Mouse (Mus musculus): ENCODE data around the gene 4930455H04Rik. TPM values are rescaled to one million over a fixed set of nuclear protein-coding genes. Genes with fewer than 3 reads are reported as not detected.

4930455H04Rik gene
- total RNA-seq, 2 experiments from 2014 or later = 0.21 TPM; not detected in 1

- DNase-seq = peak; percentile 78 to 81
These were observed 1.3 kb upstream of the 4930455H04Rik start for GRCm38 (mm10) chr3:116966800-116967199.

- no peak for DNase-seq
These were observed 631 bp upstream of the 4930455H04Rik start for GRCm38 (mm10) chr3:116967436-116967835.

GRCm38 (mm10) chr3:116968540-116968997, 502 bp downstream of the 4930455H04Rik start, which contains the start of gene Palmd:
Gene Palmd, minus strand, starts transcription at chr3:116968987.
- DNase-seq = peak; percentile 79 to 80

GRCm38 (mm10) chr3:116969003-116969402, 936 bp downstream of the 4930455H04Rik start:
- no peak for DNase-seq

DNA sequence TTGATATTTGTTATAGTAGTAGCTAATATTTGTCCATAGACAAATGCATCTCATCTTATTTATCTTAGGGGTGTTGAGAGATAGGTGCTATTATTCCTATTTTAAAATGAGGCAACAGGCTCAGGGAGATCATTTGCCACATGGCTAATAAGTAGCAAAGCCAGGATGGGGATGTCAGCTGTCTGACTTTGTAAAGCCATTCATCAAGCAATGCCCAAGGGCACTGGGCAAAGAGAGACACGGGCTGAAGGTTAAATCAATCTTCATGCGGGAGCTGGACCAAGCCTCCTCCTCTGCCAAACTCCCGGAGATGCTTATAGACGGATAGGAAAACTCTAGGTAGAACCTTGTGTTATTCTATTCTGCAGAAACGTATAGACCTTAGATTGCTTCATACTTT, 1.7 kb downstream of the 4930455H04Rik start:
- no peak for DNase-seq

GRCm38 (mm10) chr3:116981811-116982575, 13.9 kb downstream of the 4930455H04Rik start:
- peak; percentile 31 to 64 for DNase-seq

DNA sequence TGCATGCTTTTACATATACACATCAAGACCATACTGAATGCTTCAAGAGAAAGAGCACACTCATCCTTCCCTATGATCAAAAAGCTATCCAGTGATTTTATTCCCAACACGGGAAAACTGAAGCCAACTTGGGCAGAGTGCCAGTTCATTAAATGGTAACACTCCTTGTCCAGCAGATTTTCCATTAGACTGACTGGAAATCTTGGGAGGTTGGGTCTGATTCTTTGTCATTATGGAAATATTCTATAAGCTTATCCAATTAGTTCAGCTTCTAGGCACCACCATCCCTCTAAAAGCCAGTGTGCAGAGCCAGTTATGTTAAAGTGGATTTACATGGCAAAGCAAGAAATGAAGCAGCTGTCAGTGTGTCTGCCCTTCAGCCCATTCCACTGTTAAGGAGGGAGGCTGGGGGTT, 17.0 kb downstream of the 4930455H04Rik start:
- no peak for DNase-seq

DNA sequence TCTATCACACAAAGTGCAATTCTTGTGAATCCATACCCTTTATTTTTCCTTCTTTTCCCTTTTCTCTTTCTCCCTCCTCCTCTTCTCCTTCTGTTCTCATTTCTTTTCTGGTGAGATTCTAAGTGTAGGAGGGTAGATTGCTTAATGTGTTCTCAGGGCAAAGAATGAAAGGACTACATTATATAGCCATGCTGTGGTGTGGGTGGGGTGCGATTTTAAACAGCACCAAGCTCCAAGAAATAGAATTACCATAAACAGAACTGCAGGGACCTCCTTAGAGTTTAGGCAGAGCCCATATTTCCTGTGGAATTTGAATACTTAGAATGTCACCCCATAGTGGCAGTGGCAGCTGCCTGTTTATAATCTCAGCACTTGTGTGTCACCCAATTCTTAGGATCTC, 17.7 kb downstream of the 4930455H04Rik start:
- no peak for DNase-seq

DNA sequence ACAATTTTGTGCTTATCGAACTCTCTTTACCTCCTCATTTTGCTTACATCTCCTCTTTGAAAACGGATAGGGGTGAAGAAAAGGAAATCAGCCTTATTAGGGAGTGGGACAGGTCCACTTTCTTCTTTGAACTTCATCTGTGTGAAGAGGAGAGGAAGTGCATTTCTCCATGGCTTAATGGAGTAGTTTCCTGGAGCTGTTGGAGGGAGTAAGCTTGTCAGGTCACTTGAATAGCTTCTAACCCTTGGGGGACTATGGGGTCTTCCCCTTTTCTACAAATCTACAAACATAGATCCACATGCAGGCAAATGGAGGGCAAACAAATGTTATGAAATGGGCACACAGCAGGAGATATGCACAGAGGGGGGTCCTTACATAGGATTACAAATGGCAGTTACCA, 18.4 kb downstream of the 4930455H04Rik start:
- DNase-seq = no peak

DNA sequence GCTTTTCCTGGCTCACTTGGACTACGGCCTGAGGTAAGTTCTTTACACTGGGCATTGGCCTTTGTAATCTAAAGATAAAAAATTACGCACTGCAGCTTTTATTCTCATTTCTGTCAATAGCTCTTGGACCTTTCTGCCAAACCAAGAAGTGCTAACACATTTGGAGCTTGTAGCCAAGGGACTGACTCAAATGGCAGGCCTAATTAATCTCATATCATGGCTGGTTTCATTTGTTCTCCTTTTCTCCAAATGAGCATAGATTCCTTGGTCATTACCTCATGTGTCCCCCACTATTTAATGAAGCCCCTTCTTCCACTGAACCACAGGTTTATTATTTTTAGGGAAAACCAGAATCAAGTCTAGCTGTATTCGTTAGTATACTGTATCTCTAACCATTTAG, 20.2 kb downstream of the 4930455H04Rik start:
- DNase-seq = no peak

DNA sequence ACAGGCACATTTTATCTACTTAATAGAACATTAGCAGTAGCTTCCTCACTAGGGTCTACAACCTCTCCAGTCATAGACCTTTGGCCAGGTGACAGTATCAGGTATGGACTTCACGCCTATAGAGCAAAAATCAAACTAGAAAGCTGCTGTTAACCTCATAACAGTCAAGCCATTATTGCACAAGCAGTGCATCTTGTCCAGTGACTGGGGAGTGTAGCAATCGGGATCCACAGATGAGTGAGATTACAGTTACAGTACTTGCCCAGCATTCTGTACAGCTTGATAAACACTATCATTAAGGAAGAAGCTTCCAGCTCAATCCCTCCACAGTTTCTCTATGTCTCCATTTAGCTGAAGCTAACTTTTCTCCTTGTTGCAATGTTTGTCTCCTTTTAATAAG, 23.1 kb downstream of the 4930455H04Rik start:
- DNase-seq = no peak

GRCm38 (mm10) chr3:116993011-116993410, 24.9 kb downstream of the 4930455H04Rik start:
- DNase-seq = no peak

GRCm38 (mm10) chr3:117001686-117002485, 33.8 kb downstream of the 4930455H04Rik start:
- no peak for DNase-seq

GRCm38 (mm10) chr3:117003379-117003778, 35.3 kb downstream of the 4930455H04Rik start:
- no peak for DNase-seq

DNA sequence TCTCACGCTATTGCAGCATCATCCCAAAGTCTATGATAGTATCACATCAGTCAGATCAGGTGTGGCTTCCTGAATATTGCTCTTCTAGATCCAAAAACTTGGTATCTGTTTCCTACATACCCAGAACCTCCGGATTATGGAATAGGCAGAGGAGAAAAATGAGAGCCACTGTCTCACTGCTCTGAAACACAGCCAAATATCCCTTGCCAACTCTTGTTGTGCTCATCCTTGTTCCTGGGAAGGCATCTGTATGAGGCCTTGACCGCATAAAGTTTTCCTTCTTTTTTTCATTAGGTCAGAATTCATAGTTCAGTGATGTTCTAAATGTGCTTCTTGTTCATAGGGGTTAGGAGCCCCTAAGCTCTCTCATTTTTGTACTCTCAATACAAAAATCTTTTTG, 38.6 kb downstream of the 4930455H04Rik start:
- no peak for DNase-seq

GRCm38 (mm10) chr3:117007340-117007739, 39.3 kb downstream of the 4930455H04Rik start:
- DNase-seq = no peak

DNA sequence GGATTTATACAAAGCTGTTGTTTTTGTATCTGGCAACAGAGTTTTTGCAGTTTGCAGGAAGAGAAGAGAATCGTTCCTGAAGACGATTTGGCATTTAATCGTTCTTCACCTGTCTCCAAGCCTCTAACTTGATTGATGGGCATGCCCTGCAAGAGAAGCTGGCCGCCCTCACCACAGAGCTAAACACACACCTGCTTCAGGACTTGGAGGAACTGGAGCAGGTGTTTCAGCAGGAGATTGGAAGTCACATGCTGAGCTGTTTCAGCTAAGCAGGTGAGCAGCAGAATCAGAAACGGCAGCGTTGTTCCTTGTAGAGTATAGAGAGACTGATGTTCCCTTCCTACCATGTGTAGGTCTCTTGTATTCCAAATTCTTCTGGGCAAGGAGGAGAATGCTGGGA, 42.1 kb downstream of the 4930455H04Rik start:
- DNase-seq = no peak

DNA sequence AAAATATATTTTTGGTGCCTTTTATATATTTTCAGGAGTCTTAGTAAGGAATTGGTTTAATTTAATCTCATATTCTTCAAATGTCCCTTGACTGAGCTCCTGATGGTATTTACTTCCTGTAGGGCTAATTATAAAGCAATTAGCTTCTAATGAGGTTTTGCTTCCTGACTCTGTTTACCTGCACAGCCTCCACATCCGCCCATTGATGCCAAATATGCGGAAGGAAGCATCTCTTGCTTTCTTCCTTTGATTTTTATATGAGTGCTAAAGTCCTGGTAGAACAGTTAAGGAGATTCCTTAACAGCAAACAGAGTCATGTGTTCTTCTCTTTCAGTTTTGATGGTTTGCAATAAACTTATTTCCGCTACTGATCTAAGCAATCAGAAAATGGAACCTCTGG, 52.3 kb downstream of the 4930455H04Rik start:
- peak; percentile 27 to 69 for DNase-seq

DNA sequence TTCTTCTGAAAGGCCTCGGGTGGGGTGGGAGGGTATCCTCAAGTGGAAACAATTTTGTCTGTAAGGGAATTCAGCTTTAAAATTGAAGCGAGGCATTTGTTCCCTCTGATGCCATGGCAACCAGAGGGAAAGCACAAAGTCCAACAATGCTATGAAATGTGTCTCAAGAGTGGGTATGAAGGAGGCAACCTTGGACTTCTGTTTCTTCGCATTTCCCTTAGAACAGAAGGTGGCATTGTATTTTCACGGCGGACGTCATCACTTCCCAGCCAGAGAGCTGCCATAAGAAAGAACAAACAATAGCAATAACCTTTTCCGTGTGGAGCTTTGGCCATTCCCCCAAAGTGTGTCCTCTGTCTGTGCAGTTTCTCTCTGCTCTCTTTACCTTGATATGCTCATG, 53.8 kb downstream of the 4930455H04Rik start:
- no peak for DNase-seq

DNA sequence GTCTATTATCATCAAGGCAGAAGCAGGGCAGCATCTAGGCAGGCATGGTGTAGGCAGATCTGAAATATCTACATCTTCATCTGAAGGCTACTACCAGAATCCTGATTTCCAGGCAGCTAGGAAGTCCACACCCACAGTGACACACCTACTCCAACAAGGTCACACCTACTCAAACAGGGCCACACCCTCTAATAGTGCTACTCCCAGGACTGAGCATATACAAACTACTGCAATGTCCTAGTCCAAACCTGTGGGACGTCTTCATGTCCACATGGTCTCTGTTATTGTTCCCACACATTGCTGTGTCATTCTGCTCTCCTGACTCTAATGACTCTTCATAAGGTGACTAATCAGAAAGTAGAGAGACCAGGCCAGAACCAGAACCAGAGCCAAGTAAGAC, 56.0 kb downstream of the 4930455H04Rik start:
- DNase-seq = peak; percentile 9 to 30

GRCm38 (mm10) chr3:117024557-117024956, 56.5 kb downstream of the 4930455H04Rik start:
- DNase-seq = peak in 1 of 2 experiments; percentile 28

DNA sequence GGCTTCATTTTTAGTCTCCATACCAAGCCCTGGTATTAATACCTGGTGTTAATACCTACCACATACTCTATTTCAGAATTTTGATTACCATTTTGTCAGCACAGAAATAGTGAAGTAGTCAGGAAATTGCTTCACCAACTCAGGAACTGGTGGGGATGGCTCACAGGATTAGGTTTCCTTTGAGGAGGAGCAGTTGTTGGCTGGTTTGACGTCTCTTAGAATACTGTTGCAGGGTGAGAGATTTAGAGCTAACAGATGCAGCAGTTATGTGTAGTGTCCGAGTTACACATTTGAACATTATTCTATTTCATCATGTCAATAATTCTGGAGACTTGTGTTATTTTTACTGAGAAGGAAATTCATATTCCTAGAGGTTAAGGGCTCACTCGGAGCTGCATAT, 57.4 kb downstream of the 4930455H04Rik start:
- no peak for DNase-seq

Data from heart, adult 18-20 months (tissue).